Mouse (Mus musculus): ENCODE results near the gene Rars2. TPM values are rescaled to one million over a fixed set of nuclear protein-coding genes. Genes with fewer than 3 reads are reported as not detected.

The Rars2 gene
- total RNA-seq, 2 experiments from 2014 or later, result 35.5 to 43.4 TPM

Other genes starting within 250 kb of the Rars2 start
- 22.0 and 37.7 TPM in 2 replicates for gene Akirin2, start 64.0 kb upstream of the Rars2 start, total RNA-seq (2014; fragmentation: Nextera tagmentation)
- 40.0 and 46.0 TPM in 2 replicates for gene Akirin2, start 64.0 kb upstream of the Rars2 start, total RNA-seq (2017)
- gene Orc3, start within 50 bp of the Rars2 start, total RNA-seq (2014; fragmentation: Nextera tagmentation), result 114 and 131 TPM in 2 replicates
- 117 and 151 TPM in 2 replicates for gene Orc3, start within 50 bp of the Rars2 start, total RNA-seq (2017)
- 18.5 and 30.9 TPM in 2 replicates for gene Slc35a1, start 72.5 kb downstream of the Rars2 start, total RNA-seq (2014; fragmentation: Nextera tagmentation)
- gene Slc35a1, start 72.5 kb downstream of the Rars2 start, total RNA-seq (2017), result 28.6 and 29.3 TPM in 2 replicates
- not detected in 2 replicates for gene Cfap206, start 115.2 kb downstream of the Rars2 start, total RNA-seq (2014; fragmentation: Nextera tagmentation)
- gene Cfap206, start 115.2 kb downstream of the Rars2 start, total RNA-seq (2017), result not detected in 2 replicates
- gene Gm136, start 141.3 kb downstream of the Rars2 start, total RNA-seq (2014; fragmentation: Nextera tagmentation), result not detected in 2 replicates
- gene Gm136, start 141.3 kb downstream of the Rars2 start, total RNA-seq (2017), result not detected in 2 replicates
- 12.3 and 29.8 TPM in 2 replicates for gene Smim8, start 163.5 kb downstream of the Rars2 start, total RNA-seq (2014; fragmentation: Nextera tagmentation)
- gene Smim8, start 163.5 kb downstream of the Rars2 start, total RNA-seq (2017), result 11.9 and 15.1 TPM in 2 replicates